In the genomic region with DNA sequence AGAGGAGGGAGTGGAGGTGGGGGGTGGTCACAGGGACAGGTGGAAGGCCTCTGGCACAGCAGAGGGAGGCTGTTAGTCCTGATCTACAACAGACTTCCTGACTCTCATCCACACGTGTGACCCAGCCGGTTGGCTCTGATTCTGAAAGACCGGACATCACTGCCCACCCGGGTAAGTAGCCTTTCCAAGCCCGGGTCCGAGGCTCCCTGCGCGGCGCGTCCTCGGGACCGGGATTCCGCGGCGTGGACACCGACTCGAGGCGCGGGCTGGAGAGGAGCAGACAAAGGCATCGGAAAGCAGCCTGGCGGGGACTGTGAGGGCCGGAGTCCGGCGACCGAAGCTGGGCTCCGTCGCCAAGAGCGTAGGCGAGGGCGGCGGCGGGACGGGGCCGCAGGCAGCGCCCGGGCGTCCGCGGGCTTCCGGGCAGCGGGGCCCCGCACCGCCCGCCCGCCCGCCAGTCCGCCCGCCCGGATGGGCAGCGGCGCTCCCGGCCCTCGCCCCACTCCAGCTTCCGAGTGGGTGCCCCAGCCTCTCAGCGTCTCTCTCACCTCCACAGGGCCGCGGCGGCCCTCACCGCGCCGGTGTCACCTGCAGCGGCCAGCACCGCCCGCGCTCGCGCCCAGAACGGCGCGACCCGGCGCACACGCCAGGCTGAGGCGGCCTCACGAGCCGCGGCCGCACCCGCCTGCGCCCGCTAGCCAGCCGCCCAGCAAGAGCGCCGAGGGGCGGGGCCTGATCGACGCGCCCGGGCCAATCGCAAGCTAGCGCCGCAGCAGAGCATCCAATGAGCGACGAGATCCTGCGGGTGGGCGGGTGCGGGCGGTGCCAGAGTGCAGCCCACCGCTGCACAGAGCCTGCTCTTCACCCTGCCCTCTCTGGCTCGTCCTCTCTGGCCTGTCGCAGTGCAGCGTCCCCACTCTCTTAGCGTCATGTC, we compare ENCODE assay signal across 7 mouse cellular contexts. TPM values are rescaled to one million over a fixed set of nuclear protein-coding genes. Genes with fewer than 3 reads are reported as not detected.
A peak's percentile ranks its signal among the peaks of the same experiment; 100 is the strongest.
DNase-seq lines count a peak whose midpoint lies in the region; ATAC-seq lines count a peak whose summit lies in the region.

Gene 0610010F05Rik (minus strand): TSS at position 695 of the 934 bp plus-strand sequence.

- peak; percentile 73 for DNase-seq in adrenal gland, adult 8-10 months
- peak; percentile 91 for DNase-seq in embryo, embryonic 9.5 days (ENCODE audit: extremely low spot score)
- peak; percentile 73 to 86 for DNase-seq in gastrocnemius, postnatal 4 days (ENCODE audit: low spot score in 2 of 2)
- peak; percentile 81 to 86 for DNase-seq in left cerebral cortex, postnatal 36 days (ENCODE audit: low spot score in 2 of 2)
- DNase-seq in midbrain, embryonic 11.5 days (ENCODE audit: low spot score, missing footprints), result peak; percentile 99
- peak; percentile 93 for DNase-seq in skeletal muscle tissue, adult 2 months (ENCODE audit: low read depth, low spot score)

- H3K27ac ChIP-seq in intestine, embryonic 16.5 days (ENCODE audit: low read length), result peak within 1 kb of the TSS; percentile 77
- peak within 1 kb of the TSS; percentile 90 for H3K27ac ChIP-seq in midbrain, embryonic 11.5 days (ENCODE audit: low read depth, low read length)

- H3K9ac ChIP-seq in intestine, embryonic 16.5 days (ENCODE audit: low read depth, low read length), result peak within 1 kb of the TSS; percentile 92
- H3K9ac ChIP-seq in midbrain, embryonic 11.5 days (ENCODE audit: low read length), result peak within 1 kb of the TSS; percentile 75

- under 1% methylated on average over 84 of the region's 103 CpGs for WGBS in intestine, embryonic 16.5 days
- WGBS in midbrain, embryonic 11.5 days, result under 1% methylated on average over 86 of the region's 103 CpGs

- peak within 1 kb of the TSS; percentile 90 for H3K4me3 ChIP-seq in intestine, embryonic 16.5 days (ENCODE audit: low read length)
- H3K4me3 ChIP-seq in midbrain, embryonic 11.5 days (ENCODE audit: low read depth, low read length), result peak within 1 kb of the TSS; percentile 87

- H3K36me3 ChIP-seq in intestine, embryonic 16.5 days (ENCODE audit: control insufficient read depth, insufficient read depth, low read length), result no peaks in the 10 kb centered on the region
- H3K36me3 ChIP-seq in midbrain, embryonic 11.5 days (ENCODE audit: control insufficient read depth, insufficient read depth, low read length), result no peaks in the 10 kb centered on the region

- H3K9me3 ChIP-seq in intestine, embryonic 16.5 days (ENCODE audit: control insufficient read depth, low read length), result no peaks in the 10 kb centered on the region
- no peaks in the 10 kb centered on the region for H3K9me3 ChIP-seq in midbrain, embryonic 11.5 days (ENCODE audit: control insufficient read depth, low read length)

- H3K27me3 ChIP-seq in intestine, embryonic 16.5 days (replicated peaks; ENCODE audit: control insufficient read depth, insufficient read depth, low read length), result no peaks in the 10 kb centered on the region
- no peaks in the 10 kb centered on the region for H3K27me3 ChIP-seq in midbrain, embryonic 11.5 days (ENCODE audit: control insufficient read depth, insufficient read depth, low read length)

- H3K4me1 ChIP-seq in intestine, embryonic 16.5 days (ENCODE audit: control insufficient read depth, insufficient read depth, low read length), result peaks cover 3% of the 10 kb centered on the region; the same call in 1 of the 2 replicates
- no peaks in the 10 kb centered on the region for H3K4me1 ChIP-seq in midbrain, embryonic 11.5 days (ENCODE audit: control insufficient read depth, insufficient read depth, low read length)

- peak; percentile 100 for ATAC-seq in intestine, embryonic 16.5 days
- peak; percentile 100 for ATAC-seq in midbrain, embryonic 11.5 days (ENCODE audit: low FRiP score)

- intact Hi-C loops in left cerebral cortex, postnatal 36 days (cut with DNase I), result loop anchor here (1.0 kb wide), 1 partner anchor 32 kb away; the partner anchor contains the start of genes Pex13 and Pus10

- peak within 1 kb of the TSS; percentile 83 for H3K4me2 ChIP-seq in intestine, embryonic 16.5 days (ENCODE audit: low read depth, low read length)
- peak within 1 kb of the TSS; percentile 59 for H3K4me2 ChIP-seq in midbrain, embryonic 11.5 days

RNA-seq across cellular contexts. Expression of gene 0610010F05Rik, which starts in this region (rescaled TPM):
- total RNA-seq in adrenal gland, adult 8-10 months (2022), result 10 to 100 TPM; 13.6 to 17.6 (median 16.3) TPM
- total RNA-seq in gastrocnemius, postnatal 4 days (2021), result 10 to 100 TPM; 11.4 to 14.9 TPM
- 18.3 and 18.7 TPM in 2 replicates for polyA plus RNA-seq in intestine, embryonic 16.5 days (2015; fragmentation: Nextera tagmentation; extraction: Ambion mirVana)
- total RNA-seq in left cerebral cortex, postnatal 36 days (2021), result 10 to 100 TPM; 39.2 to 42.7 TPM
- polyA plus RNA-seq in midbrain, embryonic 11.5 days (2014; fragmentation: Nextera tagmentation; extraction: Ambion mirVana), result 65.3 and 72.5 TPM in 2 replicates

Comparison
In these comparisons a context has a peak if more than half of its experiments do, and no peak if none do; other contexts are left out.
1. Peak in every context shown above with its lines: DNase-seq, ATAC-seq, H3K4me3 ChIP-seq and H3K27ac ChIP-seq.